Mouse (Mus musculus): ENCODE measurements at regions not wholly inside any gene's neighbourhood (a gene's known extent, or its start where the extent isn't known, plus 50 kb on each side); places are given as distances from the start of the nearest gene placed in this dataset.

DNA sequence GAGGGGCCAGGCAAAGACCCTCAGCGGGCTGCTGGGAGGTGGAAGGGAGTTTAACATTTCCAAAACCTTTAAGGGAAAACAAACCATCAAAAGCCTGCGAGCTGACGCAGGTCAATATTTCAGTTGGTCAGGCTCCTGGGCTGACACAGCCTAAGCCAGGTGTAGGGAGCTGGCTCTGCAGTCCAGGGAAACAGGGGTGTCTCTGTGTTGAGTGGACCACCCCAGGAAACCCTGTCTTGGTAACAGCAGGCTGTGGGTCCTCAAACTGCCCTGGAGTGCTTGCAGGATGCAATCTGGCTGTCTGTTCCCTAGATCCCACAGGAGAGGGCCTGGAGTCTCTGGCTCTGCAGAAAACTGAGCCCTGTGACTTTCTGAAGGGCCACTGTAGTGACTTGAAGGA, 236.2 kb upstream of the Tle3 start:
- no peak for TF ChIP-seq CTCF (IDR thresholded peaks at IDR 0.05; ENCODE audit: extremely low read depth, insufficient read length, insufficient replicate concordance, low read depth, low read length)
- no peak for TF ChIP-seq POLR2A (IDR thresholded peaks at IDR 0.05; ENCODE audit: low read depth, low read length)
